Mouse (Mus musculus) forebrain, embryonic 13.5 days (tissue): ENCODE measurements at regions not wholly inside any gene's neighbourhood (a gene's known extent, or its start where the extent isn't known, plus 50 kb on each side); places are given as distances from the start of the nearest gene placed in this dataset.
A peak's percentile ranks its signal among the peaks of the same experiment; 100 is the strongest.

Source experiments
- ATAC-seq: fragments of 200-750 bp; cut with Nextera tagmentation; 2 replicates; pipeline ENCODE4 v1.8.0; 2017
- H3K27ac ChIP-seq: fragments of 300-500 bp; sonication (generic); 2 replicates; pipeline ENCODE4 v1.5.1; 2015; ENCODE audit warnings: inconsistent platforms, mild to moderate bottlenecking, moderate library complexity
- H3K27me3 ChIP-seq: fragments of 300-500 bp; sonication (generic); 2 replicates; pipeline ENCODE4 v1.6.1; 2015; ENCODE audit warnings: mild to moderate bottlenecking, inconsistent platforms
- H3K36me3 ChIP-seq: fragments of 300-500 bp; sonication (generic); 2 replicates; pipeline ENCODE4 v1.6.1; 2015; ENCODE audit warnings: mild to moderate bottlenecking, inconsistent platforms; ENCODE audit not compliant: poor library complexity, severe bottlenecking
- H3K4me1 ChIP-seq: fragments of 300-500 bp; sonication (generic); 2 replicates; pipeline ENCODE4 v1.6.1; 2015; ENCODE audit warnings: inconsistent platforms
- H3K4me2 ChIP-seq: fragments of 300-500 bp; sonication (generic); 2 replicates; pipeline ENCODE4 v1.6.1; 2015; ENCODE audit warnings: inconsistent platforms, mild to moderate bottlenecking, moderate library complexity
- H3K4me3 ChIP-seq: fragments of 300-500 bp; sonication (generic); 2 replicates; pipeline ENCODE4 v1.5.1; 2015; ENCODE audit warnings: mild to moderate bottlenecking, inconsistent platforms
- H3K9ac ChIP-seq: fragments of 300-500 bp; sonication (generic); 2 replicates; pipeline ENCODE4 v1.6.1; 2015; ENCODE audit warnings: mild to moderate bottlenecking, inconsistent platforms
- H3K9me3 ChIP-seq: fragments of 300-500 bp; sonication (generic); replicated peaks from 2 replicates; pipeline ENCODE4 v1.6.1; 2016; ENCODE audit warnings: inconsistent platforms
- WGBS: fragments of 180-500 bp; shearing (Covaris S2); methylation state at CpG from one replicate; pipeline ENCODE4 v1.1.7; 2015; 5-methylcytosine and 5-hydroxymethylcytosine counted together

GRCm38 (mm10) chr17:76959786-76960185 lies 1240.3 kb upstream of the Crim1 start:
- Histone ChIP-seq H3K9me3 (no peaks in the 10 kb centered on the region), H3K9ac (no peak overlapping the region), H3K36me3 (no peaks in the 10 kb centered on the region), H3K4me3 (no peak overlapping the region), H3K4me2 (no peak overlapping the region), H3K4me1 (no peaks in the 10 kb centered on the region), H3K27me3 (no peaks in the 10 kb centered on the region), H3K27ac (no peak overlapping the region)
- peak; percentile 30; the same call in 1 of the 2 replicates for ATAC-seq
- 93% methylated on average over 9 of the region's 9 CpGs for WGBS
